Mouse (Mus musculus): ENCODE measurements around the gene Enho.

Gene Enho

DNA sequence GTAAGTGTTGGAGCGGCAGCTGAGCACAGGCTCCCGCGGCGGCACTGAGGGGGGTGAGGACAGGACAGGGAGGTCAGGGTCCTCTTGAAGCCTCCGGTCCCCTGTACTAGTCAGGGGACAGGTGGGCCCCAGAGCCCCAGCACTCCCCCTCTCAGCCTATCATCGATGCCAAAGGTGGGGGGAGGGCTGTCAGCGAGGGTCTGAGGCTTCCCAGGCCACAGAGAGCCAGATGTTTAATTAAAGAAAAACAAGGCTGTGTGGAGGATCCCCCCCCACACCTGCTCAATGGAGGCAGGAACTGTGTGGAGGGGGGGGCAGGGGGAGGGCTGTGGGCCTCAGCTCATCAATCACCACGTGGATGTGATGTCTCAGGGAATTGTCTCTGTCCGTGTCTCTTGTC is 23.5 kb upstream of the Enho start:
- no peak for DNase-seq (ENCODE audit: low spot score)

DNA sequence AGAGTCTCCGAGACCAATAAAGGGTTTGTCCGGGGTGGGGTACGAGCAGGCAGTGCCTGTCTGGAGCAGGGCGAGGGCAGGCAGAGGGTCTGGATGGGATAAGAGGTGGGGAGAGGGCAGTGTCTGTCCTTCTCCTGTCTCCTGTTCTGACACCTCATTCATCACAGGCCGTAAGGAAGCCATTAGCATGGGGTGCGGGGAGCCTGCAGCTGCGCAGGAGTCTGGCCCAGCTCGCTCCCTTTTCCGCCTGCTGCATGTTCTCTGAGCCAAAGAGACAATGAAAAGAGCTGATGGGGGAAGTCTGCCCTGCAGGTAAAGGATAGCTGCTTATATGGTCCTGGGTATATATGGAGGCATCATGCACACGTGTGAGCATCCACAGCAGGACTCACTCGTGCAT is 22.6 kb upstream of the Enho start:
- no peak for DNase-seq (ENCODE audit: low spot score)

- peak; percentile 83 for DNase-seq (ENCODE audit: low spot score)
Observed at GRCm38 (mm10) chr4:41660851-41661430, 20.8 kb upstream of the Enho start.

DNA sequence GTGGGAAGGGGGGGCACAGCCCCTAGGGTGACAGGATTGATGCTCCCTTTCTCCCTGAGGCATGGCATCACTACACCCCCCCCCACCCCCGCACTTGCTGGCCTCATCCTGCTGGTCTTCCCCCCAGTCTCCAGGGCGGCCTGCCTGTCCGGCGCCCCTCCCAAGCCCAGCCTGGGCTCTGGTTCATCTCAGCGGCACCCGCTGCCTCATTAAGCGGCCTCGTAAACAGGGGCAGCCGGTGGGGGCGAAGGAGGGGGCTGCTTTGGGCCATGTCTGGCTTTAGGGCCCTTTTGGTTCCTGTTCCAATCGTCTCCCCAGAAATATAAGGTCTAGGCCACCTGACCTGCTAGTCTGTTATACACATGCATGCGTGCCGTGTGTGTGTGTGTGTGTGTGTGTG is 19.4 kb upstream of the Enho start:
- DNase-seq (ENCODE audit: low spot score) = no peak

- no peak for DNase-seq (ENCODE audit: low spot score)
Observed at GRCm38 (mm10) chr4:41658566-41659384, 18.7 kb upstream of the Enho start.

GRCm38 (mm10) chr4:41655525-41655924 is 15.4 kb upstream of the Enho start:
- no peak for DNase-seq (ENCODE audit: low spot score)

- peak; percentile 86 for DNase-seq (ENCODE audit: low spot score)
Observed at GRCm38 (mm10) chr4:41654217-41654616, 14.1 kb upstream of the Enho start.

- no peak for DNase-seq (ENCODE audit: low spot score)
Observed at GRCm38 (mm10) chr4:41653730-41654129, 13.6 kb upstream of the Enho start.

- DNase-seq (ENCODE audit: low spot score) = peak; percentile 93
Observed at GRCm38 (mm10) chr4:41653296-41653695, 13.2 kb upstream of the Enho start.

GRCm38 (mm10) chr4:41648627-41649026 is 8.5 kb upstream of the Enho start:
- DNase-seq (ENCODE audit: low spot score) = no peak

GRCm38 (mm10) chr4:41648157-41648556 is 8.0 kb upstream of the Enho start:
- DNase-seq (ENCODE audit: low spot score) = no peak

GRCm38 (mm10) chr4:41645488-41645887 is 5.4 kb upstream of the Enho start:
- DNase-seq (ENCODE audit: low spot score) = peak; percentile 68

GRCm38 (mm10) chr4:41641199-41641822 is 1.2 kb upstream of the Enho start:
- no peak for DNase-seq (ENCODE audit: low spot score)

DNA sequence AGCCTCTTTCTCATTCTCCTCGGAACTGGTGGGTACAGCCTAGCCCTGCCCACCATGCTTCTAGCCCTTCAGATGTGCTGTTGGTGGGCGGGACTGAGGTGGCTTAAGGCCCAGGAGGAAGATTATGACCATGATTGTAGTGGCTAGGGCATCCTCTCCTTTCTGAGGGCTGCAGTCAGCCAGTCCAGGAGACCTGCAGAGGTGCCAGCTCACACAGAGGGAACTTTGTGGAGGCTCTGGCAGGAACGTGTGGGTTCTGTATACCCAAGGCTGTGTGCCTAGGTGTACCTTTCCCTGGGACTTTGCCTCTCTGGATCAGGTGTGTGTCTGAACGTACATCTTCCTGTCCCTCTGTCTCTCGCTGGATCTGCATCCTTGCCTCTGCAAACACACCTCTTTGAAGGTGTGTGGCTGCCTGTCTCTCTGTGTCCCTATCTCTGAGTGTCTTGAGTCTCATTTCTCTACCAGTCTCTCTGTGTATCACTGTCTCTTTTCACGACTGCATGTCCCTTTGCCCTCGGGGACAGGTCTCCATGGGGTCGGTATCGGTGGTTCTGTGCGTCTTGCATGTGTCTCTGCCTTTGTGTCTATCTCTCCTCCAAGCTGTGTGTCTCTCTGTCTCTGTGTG is 796 bp downstream of the Enho start:
- peak; percentile 50 for DNase-seq (ENCODE audit: low spot score)

DNA sequence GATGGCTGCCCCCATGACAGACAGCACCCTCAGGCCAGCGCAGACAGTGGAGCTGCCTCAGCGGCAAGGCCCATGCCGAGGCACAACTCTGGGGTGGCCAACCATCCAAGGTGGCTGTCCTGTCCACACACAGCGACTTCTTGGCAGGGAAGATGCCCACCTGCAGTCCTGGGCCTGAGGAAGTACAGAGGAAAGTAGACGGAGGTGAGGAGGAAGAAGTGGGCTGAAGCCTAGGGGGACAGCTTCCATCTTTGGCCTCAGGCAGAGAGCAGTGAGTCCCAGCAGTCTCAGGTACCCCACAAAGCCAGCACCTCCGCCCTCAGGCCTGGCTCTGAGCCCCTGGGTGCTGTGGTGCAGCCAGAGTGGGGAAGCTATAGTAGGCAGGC is 1.3 kb downstream of the Enho start:
- DNase-seq (ENCODE audit: low spot score) = no peak

GRCm38 (mm10) chr4:41638186-41638731 is 1.9 kb downstream of the Enho start:
- no peak for DNase-seq (ENCODE audit: low spot score)

DNA sequence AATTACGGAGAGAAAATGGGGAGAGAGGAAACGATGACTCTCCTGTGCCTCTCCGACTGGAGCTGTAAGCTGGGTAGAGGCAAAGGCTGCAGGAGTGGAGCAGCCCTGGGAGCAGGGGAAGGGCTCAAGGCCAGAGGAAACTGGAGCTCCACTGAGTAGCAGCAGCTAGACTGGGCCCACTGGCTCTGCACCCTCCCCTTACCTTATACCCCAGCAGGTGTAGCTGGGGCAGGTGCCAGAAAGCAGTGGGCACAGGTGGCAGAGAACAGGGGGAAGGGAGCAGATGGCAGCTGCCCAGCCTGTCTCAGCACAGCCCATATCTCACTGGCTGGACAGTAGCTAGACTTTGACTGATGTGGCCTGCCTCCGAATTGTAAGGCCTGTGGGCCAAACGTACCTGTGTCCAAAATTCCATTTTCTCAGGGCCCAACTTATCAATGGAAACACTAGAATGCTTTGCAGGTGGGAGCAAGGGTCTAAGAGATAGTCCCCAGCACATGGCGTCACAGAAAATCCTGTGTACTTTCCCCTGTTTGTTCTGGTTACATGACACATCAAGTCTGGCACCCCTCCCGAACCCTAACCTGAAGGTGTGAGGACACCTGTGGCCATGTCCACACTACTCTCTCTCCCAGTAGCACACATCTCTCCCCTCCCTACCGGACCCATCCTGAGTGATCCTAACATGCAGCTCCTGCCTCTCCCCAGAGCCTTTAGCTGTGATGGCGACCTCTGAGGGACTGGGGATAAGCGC is 3.1 kb downstream of the Enho start:
- DNase-seq (ENCODE audit: low spot score) = no peak

DNA sequence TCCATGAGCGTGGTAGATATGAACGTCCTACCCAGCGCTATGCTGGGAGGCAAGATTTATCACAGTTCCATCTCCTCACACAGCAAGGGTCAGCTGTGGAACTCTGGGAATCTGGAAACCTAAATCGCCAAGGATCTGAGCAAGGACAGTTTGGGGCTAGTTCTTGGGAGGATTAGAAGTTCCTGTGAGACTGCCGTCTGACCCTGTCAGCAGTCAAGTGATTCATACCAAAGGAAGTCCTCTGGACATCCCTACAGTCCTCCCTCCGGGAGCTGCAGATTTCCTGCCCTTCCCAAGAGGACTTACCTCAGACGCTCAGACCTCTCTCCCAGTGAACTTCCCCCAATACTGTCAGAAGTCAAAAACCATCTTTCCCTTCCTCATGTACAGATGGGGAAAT is 3.8 kb downstream of the Enho start:
- DNase-seq (ENCODE audit: low spot score) = peak; percentile 42

DNA sequence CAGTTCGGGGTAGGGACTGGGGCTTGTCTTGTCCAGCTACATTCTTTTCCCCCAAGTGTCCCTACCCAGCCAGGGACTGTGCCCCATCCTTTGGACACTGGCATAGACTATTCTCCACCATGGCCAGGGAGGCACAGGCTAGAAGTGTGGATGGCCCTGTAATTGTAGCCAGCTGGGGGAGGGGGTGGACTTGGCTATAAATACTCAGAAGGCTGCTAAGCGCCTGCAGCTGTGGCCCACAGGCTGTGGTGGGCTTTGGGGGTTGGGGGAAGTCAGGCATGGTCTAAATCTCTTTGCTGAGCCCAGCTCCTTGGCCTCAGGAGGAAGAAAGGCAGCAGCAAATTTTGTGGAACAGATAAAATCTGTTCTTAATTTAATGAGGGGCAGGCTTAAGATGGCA is 4.2 kb downstream of the Enho start:
- peak; percentile 76 for DNase-seq (ENCODE audit: low spot score)

DNA sequence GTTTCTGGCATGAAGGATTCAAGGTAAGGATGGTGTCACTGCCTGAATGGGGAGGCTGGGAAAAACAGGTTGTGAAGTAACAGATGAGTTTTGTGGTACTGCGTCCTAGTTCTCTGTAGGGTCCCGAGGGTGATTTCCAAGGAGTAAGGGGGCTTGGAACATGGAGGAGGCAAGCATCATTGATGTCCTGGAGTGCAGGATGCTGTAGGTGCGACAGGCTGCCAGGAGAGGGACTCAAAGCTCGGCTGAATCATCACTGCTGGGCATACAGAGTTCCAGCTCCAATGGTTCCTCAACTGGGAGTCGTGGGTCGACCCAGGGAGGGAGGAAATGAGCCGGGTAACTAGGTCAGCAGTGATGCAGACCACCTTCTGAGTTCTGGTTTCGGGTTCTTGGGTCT is 4.9 kb downstream of the Enho start:
- no peak for DNase-seq (ENCODE audit: low spot score)

DNA sequence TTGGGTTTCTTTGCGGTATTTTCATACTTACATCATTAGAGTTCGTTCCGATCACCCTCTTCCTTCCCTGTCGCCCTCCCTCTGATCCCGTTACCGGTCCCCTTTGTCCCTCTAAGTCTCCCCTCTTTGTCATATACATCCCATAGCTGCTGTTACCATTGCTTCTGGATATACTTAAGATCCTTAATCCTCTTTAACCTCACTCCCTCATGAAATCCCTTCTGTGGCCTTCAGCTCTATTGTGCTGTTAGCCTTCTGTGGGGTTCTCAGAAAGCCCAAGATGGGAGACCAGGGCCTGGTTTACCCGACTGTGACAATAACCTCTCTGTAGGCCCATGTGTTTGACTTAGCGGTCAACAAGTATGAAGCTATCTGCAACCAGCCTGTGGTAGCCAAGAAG is 5.5 kb downstream of the Enho start:
- no peak for DNase-seq (ENCODE audit: low spot score)

DNA sequence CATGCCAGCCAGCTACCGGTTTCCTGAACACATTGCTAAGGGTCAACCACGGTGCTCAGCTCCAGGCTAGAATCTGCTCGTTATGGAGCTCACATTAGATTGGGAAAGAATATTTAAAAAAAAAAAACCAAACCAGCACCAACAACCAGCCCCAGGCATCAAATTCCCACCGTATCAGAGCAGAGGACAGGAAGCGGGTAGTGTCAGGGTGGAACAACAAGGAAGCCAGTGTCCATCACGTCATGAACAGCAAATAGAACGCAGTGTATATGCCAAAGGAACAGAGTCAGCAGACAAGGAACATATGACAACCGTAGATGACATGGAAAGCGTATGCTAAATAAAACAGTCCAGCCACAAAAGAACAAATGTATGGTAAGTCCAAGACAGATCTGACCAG is 7.1 kb downstream of the Enho start:
- no peak for DNase-seq (ENCODE audit: low spot score)

All from embryo, embryonic 10.5 days (tissue).